Mouse (Mus musculus): ENCODE data around the gene Ammecr1. TPM values are rescaled to one million over a fixed set of nuclear protein-coding genes. Genes with fewer than 3 reads are reported as not detected.

The Ammecr1 gene
- total RNA-seq (2015) (26.4 and 28.5 TPM in 2 replicates), total RNA-seq (2017) (11.1 and 13.1 TPM in 2 replicates)

- peak; percentile 89 for ATAC-seq (replicated peaks; ENCODE audit: poor library complexity)
Measured at GRCm38 (mm10) chrX:142966008-142966966, at the start of gene Ammecr1. Gene Ammecr1 (minus strand): TSS chrX:142966728.

- ATAC-seq (replicated peaks; ENCODE audit: poor library complexity), result no peak
Measured at GRCm38 (mm10) chrX:143014118-143014517, 47.6 kb upstream of the Ammecr1 start.

- ATAC-seq (replicated peaks; ENCODE audit: poor library complexity), result peak; percentile 60
Measured at GRCm38 (mm10) chrX:143012334-143012733, 45.8 kb upstream of the Ammecr1 start.

GRCm38 (mm10) chrX:143011865-143012264 lies 45.3 kb upstream of the Ammecr1 start:
- ATAC-seq (replicated peaks; ENCODE audit: poor library complexity), result peak; percentile 95

GRCm38 (mm10) chrX:143004131-143004846 lies 37.8 kb upstream of the Ammecr1 start:
- peak; percentile 68 for ATAC-seq (replicated peaks; ENCODE audit: poor library complexity)

GRCm38 (mm10) chrX:142997214-142997613 lies 30.7 kb upstream of the Ammecr1 start:
- ATAC-seq (replicated peaks; ENCODE audit: poor library complexity), result peak; percentile 42; the same call in 1 of the 2 replicates

GRCm38 (mm10) chrX:142994514-142994913 lies 28.0 kb upstream of the Ammecr1 start:
- ATAC-seq (replicated peaks; ENCODE audit: poor library complexity), result no peak

GRCm38 (mm10) chrX:142984170-142984569 lies 17.6 kb upstream of the Ammecr1 start:
- peak; percentile 52; the same call in 1 of the 2 replicates for ATAC-seq (replicated peaks; ENCODE audit: poor library complexity)

GRCm38 (mm10) chrX:142983638-142984037 lies 17.1 kb upstream of the Ammecr1 start:
- no peak for ATAC-seq (replicated peaks; ENCODE audit: poor library complexity)

GRCm38 (mm10) chrX:142981530-142982130 lies 15.1 kb upstream of the Ammecr1 start:
- ATAC-seq (replicated peaks; ENCODE audit: poor library complexity), result peak; percentile 66

- no peak for ATAC-seq (replicated peaks; ENCODE audit: poor library complexity)
Measured at GRCm38 (mm10) chrX:142980855-142981529, 14.5 kb upstream of the Ammecr1 start.

- no peak for ATAC-seq (replicated peaks; ENCODE audit: poor library complexity)
Measured at GRCm38 (mm10) chrX:142979224-142979623, 12.7 kb upstream of the Ammecr1 start.

GRCm38 (mm10) chrX:142972443-142972970 lies 6.0 kb upstream of the Ammecr1 start:
- peak; percentile 98 for ATAC-seq (replicated peaks; ENCODE audit: poor library complexity)

- ATAC-seq (replicated peaks; ENCODE audit: poor library complexity), result no peak
Measured at GRCm38 (mm10) chrX:142971759-142972158, 5.2 kb upstream of the Ammecr1 start.

- ATAC-seq (replicated peaks; ENCODE audit: poor library complexity), result no peak
Measured at GRCm38 (mm10) chrX:142967067-142967466, 539 bp upstream of the Ammecr1 start.

- peak; percentile 21 for ATAC-seq (replicated peaks; ENCODE audit: poor library complexity)
Measured at GRCm38 (mm10) chrX:142965236-142966007, 1.1 kb downstream of the Ammecr1 start.

GRCm38 (mm10) chrX:142960434-142960833 lies 6.1 kb downstream of the Ammecr1 start:
- ATAC-seq (replicated peaks; ENCODE audit: poor library complexity), result no peak

- peak; percentile 52 for ATAC-seq (replicated peaks; ENCODE audit: poor library complexity)
Measured at GRCm38 (mm10) chrX:142959674-142960307, 6.7 kb downstream of the Ammecr1 start.

- ATAC-seq (replicated peaks; ENCODE audit: poor library complexity), result no peak
Measured at GRCm38 (mm10) chrX:142928430-142928829, 38.1 kb downstream of the Ammecr1 start.
